Mouse (Mus musculus) hindbrain, embryonic 15.5 days (tissue): ENCODE results near the gene Hspbp1. TPM values are rescaled to one million over a fixed set of nuclear protein-coding genes. Genes with fewer than 3 reads are reported as not detected.

ENCODE experiments used
- ATAC-seq: fragments of 200-750 bp; cut with Nextera tagmentation; 2 replicates; pipeline ENCODE4 v1.8.0; 2017; ENCODE audit warnings: low read depth, moderate number of reproducible peaks, moderate TSS enrichment; ENCODE audit not compliant: low FRiP score
- H3K27ac ChIP-seq: fragments of 300-500 bp; sonication (generic); replicated peaks from 2 replicates; pipeline ENCODE4 v1.5.1; 2015; ENCODE audit warnings: mild to moderate bottlenecking, inconsistent platforms
- H3K27me3 ChIP-seq: fragments of 300-500 bp; sonication (generic); 2 replicates; pipeline ENCODE4 v1.6.1; 2015; ENCODE audit warnings: control low read depth, inconsistent platforms
- H3K36me3 ChIP-seq: fragments of 300-500 bp; sonication (generic); 2 replicates; pipeline ENCODE4 v1.6.1; 2015; ENCODE audit warnings: control low read depth, inconsistent platforms
- H3K4me1 ChIP-seq: fragments of 300-500 bp; sonication (generic); replicated peaks from 2 replicates; pipeline ENCODE4 v1.6.1; 2015; ENCODE audit warnings: control low read depth, inconsistent platforms
- H3K4me2 ChIP-seq: fragments of 300-500 bp; sonication (generic); 2 replicates; pipeline ENCODE4 v1.6.1; 2015; ENCODE audit warnings: moderate library complexity, mild to moderate bottlenecking, inconsistent platforms
- H3K4me3 ChIP-seq: fragments of 300-500 bp; sonication (generic); 2 replicates; pipeline ENCODE4 v1.5.1; 2015; ENCODE audit warnings: mild to moderate bottlenecking, inconsistent platforms
- H3K9ac ChIP-seq: fragments of 300-500 bp; sonication (generic); 2 replicates; pipeline ENCODE4 v1.6.1; 2015; ENCODE audit warnings: inconsistent platforms
- H3K9me3 ChIP-seq: fragments of 300-500 bp; sonication (generic); 2 replicates; pipeline ENCODE4 v1.6.1; 2016; ENCODE audit warnings: control low read depth, inconsistent platforms
- WGBS: fragments of 180-500 bp; shearing (Covaris S2); methylation state at CpG from one replicate; pipeline ENCODE4 v1.1.7; 2015; 5-methylcytosine and 5-hydroxymethylcytosine counted together
- polyA plus RNA-seq: library from polyadenylated mRNA; unstranded; fragments of >200 nt; fragmentation: Nextera tagmentation; extraction: Ambion mirVana; gene quantifications from 2 replicates; pipeline ENCODE4 v1.2.1, GENCODE M21; 2015

Hspbp1 gene
- polyA plus RNA-seq, 1 experiment from 2014 or later, result 171 TPM

DNA sequence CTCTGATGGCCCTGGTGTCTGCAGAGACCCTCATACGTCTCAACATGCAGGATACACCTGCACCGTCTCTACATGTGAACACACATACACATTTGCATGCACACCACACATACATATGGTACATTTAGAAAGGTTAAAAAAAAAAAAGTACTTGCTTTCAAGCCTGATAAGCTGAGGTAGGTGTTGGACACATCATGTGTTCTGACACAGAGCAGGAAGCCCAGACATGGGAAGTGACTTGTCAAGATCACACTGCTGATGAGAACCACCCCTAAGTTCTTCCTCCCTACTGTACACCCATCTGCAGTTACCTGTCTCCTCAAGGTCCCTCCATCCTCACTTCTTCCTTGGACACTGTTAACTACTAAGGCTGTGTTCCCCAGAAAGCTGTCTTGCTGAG is 58.9 kb downstream of the Hspbp1 start:
- H3K4me2 ChIP-seq, result no peak overlapping the region
- no peaks in the 10 kb centered on the region for H3K4me1 ChIP-seq
- H3K36me3 ChIP-seq, result peaks cover 16% of the 10 kb centered on the region
- H3K27me3 ChIP-seq, result no peaks in the 10 kb centered on the region
- H3K4me3 ChIP-seq, result no peak overlapping the region
- no peak overlapping the region for H3K27ac ChIP-seq
- WGBS, result 93% methylated on average over 2 of the region's 2 CpGs
- ATAC-seq, result no peak
- H3K9me3 ChIP-seq, result no peaks in the 10 kb centered on the region
- H3K9ac ChIP-seq, result no peak overlapping the region

DNA sequence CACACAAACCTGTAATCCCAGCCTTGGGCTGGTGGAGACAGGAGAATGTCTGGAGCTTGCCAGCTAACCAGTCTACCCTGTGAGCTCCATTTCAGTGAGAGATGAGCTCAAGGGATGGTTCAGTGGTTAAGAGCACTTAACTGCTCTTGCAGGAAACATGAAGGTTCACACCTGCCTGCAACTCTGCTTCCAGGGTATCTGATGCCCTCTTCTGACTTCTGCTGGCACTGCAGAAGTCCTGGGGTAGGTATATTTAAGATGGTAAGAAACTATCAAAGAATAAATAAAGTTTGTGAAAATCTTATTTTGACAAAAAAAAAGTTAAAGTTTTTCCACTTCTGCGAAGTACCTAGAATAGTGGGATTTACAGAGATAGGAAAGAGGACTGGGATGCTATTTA is 60.5 kb downstream of the Hspbp1 start:
- ATAC-seq, result peak; percentile 29; the same call in 1 of the 2 replicates
- H3K27ac ChIP-seq, result no peak overlapping the region
- H3K9ac ChIP-seq, result no peak overlapping the region
- 46% methylated on average over 1 of the region's 1 CpGs for WGBS
- H3K36me3 ChIP-seq, result peaks cover 10% of the 10 kb centered on the region
- H3K9me3 ChIP-seq, result no peaks in the 10 kb centered on the region
- H3K4me3 ChIP-seq, result no peak overlapping the region
- H3K4me2 ChIP-seq, result no peak overlapping the region
- no peaks in the 10 kb centered on the region for H3K27me3 ChIP-seq
- H3K4me1 ChIP-seq, result no peaks in the 10 kb centered on the region

DNA sequence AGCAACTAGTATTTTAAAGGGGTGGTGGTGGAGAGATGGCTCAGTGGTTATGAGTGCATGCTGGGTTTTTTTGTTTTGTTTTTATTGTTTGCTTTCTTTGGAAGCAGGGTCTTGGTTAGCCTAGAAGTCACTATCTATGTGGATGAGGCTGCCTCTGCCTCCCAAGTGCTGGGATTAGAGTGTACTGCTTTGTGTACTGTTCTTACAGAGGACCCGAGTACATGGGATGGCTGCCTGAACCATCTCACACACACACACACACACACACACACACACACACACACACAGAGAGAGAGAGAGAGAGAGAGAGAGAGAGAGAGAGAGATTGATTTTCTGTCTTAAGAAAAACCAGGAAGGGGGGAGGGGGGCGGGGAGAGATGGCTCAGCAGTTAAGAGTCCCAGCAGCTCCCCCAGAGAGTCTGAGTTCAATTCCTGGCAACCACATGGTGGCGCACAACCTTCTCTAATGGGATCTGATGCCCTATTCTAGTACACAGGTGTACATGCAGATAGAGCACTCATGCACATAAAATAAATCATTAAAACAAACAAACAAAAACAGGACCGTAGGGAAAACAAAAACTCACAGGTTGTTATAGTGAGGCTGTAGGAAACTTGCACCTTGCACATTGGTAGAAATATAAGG is 61.2 kb downstream of the Hspbp1 start:
- no peak overlapping the region for H3K27ac ChIP-seq
- peaks cover 6% of the 10 kb centered on the region for H3K36me3 ChIP-seq
- H3K27me3 ChIP-seq, result no peaks in the 10 kb centered on the region
- no peak overlapping the region for H3K4me3 ChIP-seq
- WGBS, result 30% methylated on average over 4 of the region's 4 CpGs
- ATAC-seq, result peak; percentile 74; the same call in 1 of the 2 replicates
- no peaks in the 10 kb centered on the region for H3K4me1 ChIP-seq
- no peaks in the 10 kb centered on the region for H3K9me3 ChIP-seq
- H3K9ac ChIP-seq, result no peak overlapping the region
- no peak overlapping the region for H3K4me2 ChIP-seq

DNA sequence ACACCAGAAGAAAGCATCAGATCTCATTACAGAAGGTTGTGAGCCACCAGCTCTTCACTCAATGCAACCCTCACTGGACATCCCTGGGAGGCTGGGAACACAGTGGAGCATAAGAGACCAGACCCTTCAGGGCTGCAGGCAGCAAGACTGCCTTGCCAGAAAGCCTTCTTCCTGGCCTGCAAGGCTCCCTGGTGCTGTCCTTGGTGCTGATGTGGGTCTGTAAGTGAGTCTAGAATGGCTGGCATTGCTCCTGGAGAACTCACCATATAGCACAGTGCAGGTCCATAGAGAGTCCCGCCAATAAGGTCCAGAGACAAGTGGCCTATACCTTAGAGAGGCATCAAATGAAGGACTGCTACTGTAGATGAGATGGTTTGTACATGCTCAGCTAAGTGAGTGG is 64.9 kb downstream of the Hspbp1 start:
- no peak for ATAC-seq
- 50% methylated on average over 1 of the region's 1 CpGs for WGBS
- Histone ChIP-seq H3K9ac (no peak overlapping the region), H3K4me3 (no peak overlapping the region), H3K4me2 (no peak overlapping the region), H3K4me1 (no peaks in the 10 kb centered on the region), H3K27ac (no peak overlapping the region), H3K9me3 (no peaks in the 10 kb centered on the region), H3K36me3 (no peaks in the 10 kb centered on the region), H3K27me3 (no peaks in the 10 kb centered on the region)

DNA sequence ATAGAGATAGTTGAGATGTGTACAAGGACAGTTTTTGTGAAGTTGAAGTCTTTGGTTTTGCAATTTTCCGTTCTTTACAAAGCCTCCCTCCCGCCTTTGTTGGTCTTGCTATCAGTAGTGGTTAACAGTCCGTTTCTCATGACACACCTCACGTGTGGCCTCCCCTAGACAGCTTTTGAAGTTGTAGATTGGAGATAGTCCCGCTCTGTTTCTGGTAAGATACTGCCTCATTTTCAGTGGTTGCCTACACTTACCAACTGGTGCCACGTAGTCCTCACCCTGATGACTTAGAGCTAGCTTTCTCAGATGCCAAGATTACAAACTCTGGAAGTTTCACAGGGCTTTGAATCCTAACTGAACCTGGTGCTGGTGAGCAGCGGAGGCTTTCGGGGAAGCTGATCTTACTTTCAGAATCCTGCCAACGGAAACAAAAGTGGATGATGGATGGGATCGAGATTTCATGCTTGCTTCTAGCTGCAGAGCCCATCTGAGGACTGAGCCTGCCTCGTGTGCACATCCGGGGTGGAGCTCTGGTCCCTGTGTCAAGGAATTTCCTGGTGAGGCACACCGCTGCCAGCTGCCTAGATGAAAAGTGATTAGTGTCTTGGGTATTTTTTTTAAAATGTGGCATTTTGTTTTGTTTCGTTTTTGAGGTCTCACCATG is 71.0 kb downstream of the Hspbp1 start:
- H3K9ac ChIP-seq, result no peak overlapping the region
- H3K9me3 ChIP-seq, result no peaks in the 10 kb centered on the region
- no peak overlapping the region for H3K4me2 ChIP-seq
- WGBS, result 63% methylated on average over 14 of the region's 14 CpGs
- H3K27me3 ChIP-seq, result no peaks in the 10 kb centered on the region
- no peak for ATAC-seq
- no peak overlapping the region for H3K4me3 ChIP-seq
- no peaks in the 10 kb centered on the region for H3K4me1 ChIP-seq
- no peaks in the 10 kb centered on the region for H3K36me3 ChIP-seq
- no peak overlapping the region for H3K27ac ChIP-seq

DNA sequence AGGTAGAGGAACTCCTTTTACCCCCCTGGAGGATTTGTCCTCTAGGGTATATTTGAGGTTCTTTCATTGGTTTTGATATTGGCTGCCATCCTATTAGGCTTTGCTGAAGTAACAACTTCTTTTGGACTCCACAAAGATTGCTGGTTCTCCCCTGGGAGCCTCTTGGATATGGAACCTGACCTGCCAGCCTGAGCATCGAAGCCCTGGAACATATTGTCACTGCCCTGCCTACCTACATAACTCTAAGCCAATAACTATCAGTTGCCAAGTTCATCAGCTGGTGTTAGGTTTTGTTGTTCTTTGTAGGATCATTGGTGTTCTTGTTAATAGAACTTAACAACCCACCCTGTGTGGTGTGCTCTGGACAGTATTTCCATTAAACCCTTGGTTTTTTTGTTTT is 71.9 kb downstream of the Hspbp1 start:
- H3K27me3 ChIP-seq, result no peaks in the 10 kb centered on the region
- H3K36me3 ChIP-seq, result no peaks in the 10 kb centered on the region
- H3K9ac ChIP-seq, result no peak overlapping the region
- no peak overlapping the region for H3K27ac ChIP-seq
- no peak overlapping the region for H3K4me2 ChIP-seq
- 80% methylated on average over 1 of the region's 1 CpGs for WGBS
- no peak overlapping the region for H3K4me3 ChIP-seq
- no peaks in the 10 kb centered on the region for H3K9me3 ChIP-seq
- no peaks in the 10 kb centered on the region for H3K4me1 ChIP-seq
- no peak for ATAC-seq

DNA sequence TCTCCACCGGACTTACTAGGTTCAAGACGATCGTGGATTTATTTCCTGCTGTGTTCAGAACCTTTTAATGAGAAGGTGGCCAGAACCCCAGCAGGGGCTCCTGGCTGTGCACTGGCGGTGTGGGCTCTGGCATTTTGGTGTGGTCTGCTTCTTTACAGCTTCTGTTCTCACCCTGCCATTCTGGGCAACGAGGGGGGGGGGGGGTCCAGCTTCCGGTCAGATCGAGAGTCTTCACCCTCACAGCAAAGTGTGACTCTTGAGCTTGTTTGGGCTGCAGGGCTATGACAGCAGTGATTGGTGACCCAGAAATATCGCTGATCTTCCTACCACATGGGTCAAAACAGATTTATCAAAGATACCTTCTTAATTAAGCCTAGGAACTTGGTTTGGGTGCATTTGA is 72.5 kb downstream of the Hspbp1 start:
- Histone ChIP-seq H3K4me2 (no peak overlapping the region), H3K4me1 (no peaks in the 10 kb centered on the region), H3K27ac (no peak overlapping the region), H3K4me3 (no peak overlapping the region), H3K27me3 (no peaks in the 10 kb centered on the region), H3K9me3 (no peaks in the 10 kb centered on the region), H3K9ac (no peak overlapping the region), H3K36me3 (no peaks in the 10 kb centered on the region)
- WGBS, result 71% methylated on average over 8 of the region's 8 CpGs
- no peak for ATAC-seq

DNA sequence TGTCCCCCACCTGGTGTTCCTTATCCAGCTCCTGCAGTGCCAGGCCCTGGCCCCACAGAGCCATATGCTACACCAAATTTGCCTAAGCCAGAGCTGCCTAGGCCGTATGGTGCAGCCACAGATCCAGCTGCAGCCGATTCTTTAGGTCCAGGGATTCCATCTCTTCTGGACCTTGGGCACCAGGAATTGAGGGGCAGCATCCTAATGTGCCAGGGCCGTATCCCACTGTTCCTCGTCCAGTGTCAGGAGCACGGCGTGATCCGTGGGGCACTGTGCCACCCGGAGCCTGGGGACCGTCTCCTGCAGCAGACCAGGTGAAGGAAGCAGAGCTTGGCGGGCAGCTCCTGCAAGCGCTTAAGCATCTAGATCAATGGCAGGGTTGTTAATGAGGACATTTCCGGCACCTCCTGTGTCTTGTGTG is 72.9 kb downstream of the Hspbp1 start:
- 86% methylated on average over 12 of the region's 12 CpGs for WGBS
- Histone ChIP-seq H3K9me3 (no peaks in the 10 kb centered on the region), H3K9ac (no peak overlapping the region), H3K4me1 (no peaks in the 10 kb centered on the region), H3K36me3 (no peaks in the 10 kb centered on the region), H3K4me2 (no peak overlapping the region), H3K4me3 (no peak overlapping the region), H3K27ac (no peak overlapping the region), H3K27me3 (no peaks in the 10 kb centered on the region)
- ATAC-seq, result no peak

DNA sequence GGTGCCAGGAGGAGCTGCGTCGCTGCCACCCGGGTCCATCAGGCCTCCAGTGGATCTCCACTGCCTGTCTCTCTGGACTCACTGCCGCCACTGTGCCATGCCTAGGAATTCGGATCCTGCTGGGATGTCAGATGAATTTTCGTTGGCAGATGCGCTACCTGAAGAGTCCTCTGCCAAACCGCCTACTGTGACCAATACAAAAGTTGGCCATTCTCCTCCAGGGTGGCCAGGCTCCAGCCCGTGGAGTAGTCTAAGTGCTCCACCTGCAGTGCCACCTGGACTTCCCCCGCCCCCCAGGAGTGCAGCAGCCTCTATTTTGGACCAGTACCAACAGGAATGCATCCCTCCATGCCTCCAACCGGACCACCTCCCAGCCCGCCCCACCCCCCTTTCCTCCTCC is 73.4 kb downstream of the Hspbp1 start:
- no peak overlapping the region for H3K27ac ChIP-seq
- no peak overlapping the region for H3K9ac ChIP-seq
- H3K36me3 ChIP-seq, result no peaks in the 10 kb centered on the region
- H3K4me1 ChIP-seq, result no peaks in the 10 kb centered on the region
- WGBS, result 83% methylated on average over 12 of the region's 12 CpGs
- no peak overlapping the region for H3K4me3 ChIP-seq
- no peak for ATAC-seq
- no peak overlapping the region for H3K4me2 ChIP-seq
- no peaks in the 10 kb centered on the region for H3K9me3 ChIP-seq
- H3K27me3 ChIP-seq, result no peaks in the 10 kb centered on the region

Other genes with a start within 250 kb of the Hspbp1 start
- gene Rdh13, start 239.4 kb downstream of the Hspbp1 start, polyA plus RNA-seq, result 42.6 and 43.4 TPM in 2 replicates
- gene Eps8l1, start 224.4 kb downstream of the Hspbp1 start, polyA plus RNA-seq, result 13.9 and 15.4 TPM in 2 replicates
- gene Ppp1r12c, start 183.4 kb downstream of the Hspbp1 start, polyA plus RNA-seq, result 49.3 and 49.9 TPM in 2 replicates
- gene Tnnt1, start 168.7 kb downstream of the Hspbp1 start, polyA plus RNA-seq, result 4.0 and 4.6 TPM in 2 replicates
- 2.1 TPM in 2 replicates for gene Tnni3, start 160.8 kb downstream of the Hspbp1 start, polyA plus RNA-seq
- gene Dnaaf3, start 152.6 kb downstream of the Hspbp1 start, polyA plus RNA-seq, result 2.8 and 3.6 TPM in 2 replicates
- gene Syt5, start 137.5 kb downstream of the Hspbp1 start, polyA plus RNA-seq, result 99.6 and 117 TPM in 2 replicates
- 1.2 and 1.3 TPM in 2 replicates for gene Ptprh, start 81.0 kb downstream of the Hspbp1 start, polyA plus RNA-seq
- 2.3 and 2.5 TPM in 2 replicates for gene Tmem86b, start 53.6 kb downstream of the Hspbp1 start, polyA plus RNA-seq
- gene Ppp6r1, start 26.0 kb downstream of the Hspbp1 start, polyA plus RNA-seq, result 10.0 and 10.2 TPM in 2 replicates
- gene Brsk1, start 5.5 kb upstream of the Hspbp1 start, polyA plus RNA-seq, result 7.1 and 8.7 TPM in 2 replicates
- gene Tmem150b, start 40.2 kb upstream of the Hspbp1 start, polyA plus RNA-seq, result 0.12 and 0.27 TPM in 2 replicates
- 57.4 and 61.8 TPM in 2 replicates for gene Kmt5c, start 55.0 kb upstream of the Hspbp1 start, polyA plus RNA-seq
- 24.1 and 28.1 TPM in 2 replicates for gene Cox6b2, start 68.0 kb upstream of the Hspbp1 start, polyA plus RNA-seq
- gene Fam71e2, start 86.2 kb upstream of the Hspbp1 start, polyA plus RNA-seq, result not detected in 2 replicates
- 0.87 and 1.1 TPM in 2 replicates for gene Il11, start 97.8 kb upstream of the Hspbp1 start, polyA plus RNA-seq
- not detected in 2 replicates for gene Tmem190, start 97.9 kb upstream of the Hspbp1 start, polyA plus RNA-seq
- gene Tmem238, start 104.6 kb upstream of the Hspbp1 start, polyA plus RNA-seq, result 5.9 and 6.3 TPM in 2 replicates
- 212 and 228 TPM in 2 replicates for gene Rpl28, start 107.8 kb upstream of the Hspbp1 start, polyA plus RNA-seq
- 269 and 295 TPM in 2 replicates for gene Ube2s, start 127.5 kb upstream of the Hspbp1 start, polyA plus RNA-seq
- 10.8 and 12.8 TPM in 2 replicates for gene Shisa7, start 159.6 kb upstream of the Hspbp1 start, polyA plus RNA-seq
- gene Isoc2b, start 185.2 kb upstream of the Hspbp1 start, polyA plus RNA-seq, result 3.2 and 4.1 TPM in 2 replicates
- 0.75 and 0.77 TPM in 2 replicates for gene Isoc2a, start 192.1 kb upstream of the Hspbp1 start, polyA plus RNA-seq
- 0.45 and 0.47 TPM in 2 replicates for gene Gm36210, start 221.4 kb upstream of the Hspbp1 start, polyA plus RNA-seq
- gene Zfp628, start 230.1 kb upstream of the Hspbp1 start, polyA plus RNA-seq, result 3.5 and 4.2 TPM in 2 replicates
- gene Nat14, start 237.0 kb upstream of the Hspbp1 start, polyA plus RNA-seq, result 35.3 and 35.8 TPM in 2 replicates
- gene Ssc5d, start 240.7 kb upstream of the Hspbp1 start, polyA plus RNA-seq, result 1.2 and 1.3 TPM in 2 replicates